Mouse (Mus musculus) T-helper 2 cell (primary cell): Measurements from ENCODE around the gene Fam114a1.

Experiments
- in situ Hi-C: fragments of 300-600 bp; cut with MboI, MseI; formaldehyde crosslinking; loops from one replicate; pipeline ENCODE4 v1.15.1; 2025; ENCODE audit warnings: high pct_unique_total_duplicates

The Fam114a1 gene

DNA sequence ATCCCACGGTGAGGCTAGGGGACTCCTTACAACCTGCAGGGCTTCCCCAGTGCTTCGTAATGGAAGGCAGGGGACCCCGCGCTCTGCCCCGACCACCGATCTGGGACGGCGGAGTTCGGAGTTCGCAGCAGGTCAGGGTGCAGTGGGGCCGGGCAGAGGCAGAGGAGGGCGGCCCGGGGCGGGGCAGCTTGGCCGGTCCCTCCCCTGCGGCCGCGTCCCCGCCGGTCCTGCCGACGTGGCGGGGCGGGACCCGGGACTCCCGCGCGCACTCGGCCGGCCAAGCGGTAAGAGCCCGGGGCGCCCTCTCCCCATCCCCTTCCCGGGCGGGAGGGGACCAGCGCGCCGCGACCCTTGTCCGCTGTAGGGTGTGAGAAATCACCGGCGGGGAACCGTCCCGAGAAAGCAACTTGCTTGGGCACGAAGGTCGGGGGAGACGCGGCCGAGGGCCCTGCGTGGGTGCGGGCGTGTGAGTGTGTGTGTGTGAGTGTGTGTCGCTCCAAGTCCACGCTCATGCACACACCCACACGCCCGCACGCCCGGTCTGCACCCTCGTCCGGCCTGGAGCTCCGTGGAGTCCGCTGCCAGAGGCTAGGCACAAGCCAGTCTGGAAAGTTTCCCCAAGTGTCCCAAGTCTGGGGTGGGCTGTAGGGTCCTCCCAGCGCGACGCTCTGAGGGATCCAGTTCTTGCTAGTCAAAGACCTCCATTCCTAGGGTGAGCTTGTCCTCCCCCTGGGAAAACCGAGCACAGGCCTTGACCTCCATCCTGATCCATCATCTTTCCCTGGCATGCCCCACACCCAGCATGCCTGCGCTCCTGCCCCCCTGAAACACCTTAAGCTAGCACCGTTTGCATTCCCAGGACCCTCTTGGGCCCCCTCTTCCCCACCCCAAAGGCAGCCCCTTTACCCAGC is at the start of gene Fam114a1:
Gene Fam114a1 (plus strand): TSS at position 211 of the 911 bp plus-strand sequence.
- in situ Hi-C loops, result no loop called here

DNA sequence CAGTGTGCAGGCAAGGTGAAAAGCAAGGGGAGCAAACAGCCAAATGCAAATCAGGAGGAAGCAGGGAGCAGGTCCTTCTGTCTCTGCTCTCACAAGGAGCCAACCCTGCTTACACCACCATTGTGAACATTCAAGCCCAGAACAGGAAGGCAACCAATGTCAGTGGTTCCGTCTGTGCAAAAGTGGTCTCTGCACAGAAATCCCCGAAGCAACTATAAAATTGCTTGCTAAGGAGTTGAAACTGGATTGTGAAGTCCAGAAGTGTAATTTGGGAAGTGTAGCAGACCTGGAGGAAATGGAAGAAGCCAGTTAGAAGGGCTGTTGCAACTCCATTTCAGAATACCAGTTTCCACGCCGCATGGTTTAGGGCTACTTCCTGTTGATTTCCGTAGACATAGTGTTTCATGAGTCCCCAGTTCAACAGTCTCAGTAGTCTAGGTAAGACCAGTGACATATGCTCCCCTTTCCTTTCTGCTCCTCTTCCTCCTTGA is 46.9 kb upstream of the Fam114a1 start:
- in situ Hi-C loops, result loop anchor here (5.0 kb wide), 1 partner anchor 36 kb away; no protein-coding TSS in a partner anchor

DNA sequence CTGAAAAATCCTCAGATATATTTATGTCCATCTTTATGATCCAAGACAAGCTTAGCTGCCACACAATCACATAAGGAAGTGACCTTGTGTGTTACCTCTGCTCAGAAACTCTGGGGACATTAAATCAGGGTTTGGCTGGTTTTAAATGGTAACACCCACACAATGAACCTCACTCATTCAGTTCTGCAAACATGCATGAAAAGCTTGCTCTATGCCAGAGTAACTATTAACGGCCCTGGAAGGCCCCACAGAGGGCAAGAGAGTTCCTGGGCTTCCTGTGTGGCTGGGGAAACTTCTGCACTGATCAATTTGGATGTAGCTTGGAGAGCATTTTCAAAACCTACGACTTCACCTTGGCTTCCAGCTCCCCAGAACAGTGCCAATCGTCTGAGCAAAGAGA is 37.7 kb upstream of the Fam114a1 start:
- in situ Hi-C loops, result no loop called here

DNA sequence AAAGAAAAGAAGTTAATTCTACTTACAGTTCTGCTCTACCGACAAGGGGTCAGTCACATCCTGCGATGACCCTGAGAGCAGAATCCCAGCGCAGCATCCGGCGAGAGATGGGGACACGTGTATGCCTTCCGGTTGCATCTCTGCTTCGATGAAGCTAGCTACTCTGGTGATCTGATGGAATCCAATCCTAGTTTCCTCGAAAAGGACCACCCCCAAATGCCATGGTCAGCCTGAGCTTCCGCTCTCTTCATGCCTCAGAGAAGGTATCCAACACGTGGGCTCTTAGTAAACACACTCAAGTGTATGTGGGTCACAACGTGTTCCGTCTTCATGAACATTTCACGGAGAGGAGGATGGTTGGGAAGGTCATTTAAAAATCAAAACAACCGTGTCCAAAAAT is 37.1 kb upstream of the Fam114a1 start:
- in situ Hi-C loops, result no loop called here

DNA sequence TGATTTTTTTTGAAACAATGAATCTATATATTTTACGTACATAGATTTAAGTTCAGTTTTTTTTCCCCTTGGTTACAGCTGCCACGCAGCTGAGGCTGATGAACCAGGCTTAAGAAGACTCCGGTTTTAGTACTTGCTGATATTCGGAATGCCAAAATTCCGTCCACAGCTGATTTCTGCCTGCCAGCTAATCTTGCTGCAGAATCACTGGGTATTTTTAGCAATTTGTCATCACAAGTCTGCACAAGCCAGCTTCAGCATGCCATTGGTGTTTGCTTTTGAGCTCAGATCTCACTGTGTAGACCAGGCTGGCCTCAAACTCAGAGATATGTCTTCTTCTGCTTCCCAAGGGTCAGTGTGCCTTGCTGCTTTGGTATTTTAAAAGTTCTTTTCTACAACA is 18.4 kb upstream of the Fam114a1 start:
- in situ Hi-C loops, result no loop called here

DNA sequence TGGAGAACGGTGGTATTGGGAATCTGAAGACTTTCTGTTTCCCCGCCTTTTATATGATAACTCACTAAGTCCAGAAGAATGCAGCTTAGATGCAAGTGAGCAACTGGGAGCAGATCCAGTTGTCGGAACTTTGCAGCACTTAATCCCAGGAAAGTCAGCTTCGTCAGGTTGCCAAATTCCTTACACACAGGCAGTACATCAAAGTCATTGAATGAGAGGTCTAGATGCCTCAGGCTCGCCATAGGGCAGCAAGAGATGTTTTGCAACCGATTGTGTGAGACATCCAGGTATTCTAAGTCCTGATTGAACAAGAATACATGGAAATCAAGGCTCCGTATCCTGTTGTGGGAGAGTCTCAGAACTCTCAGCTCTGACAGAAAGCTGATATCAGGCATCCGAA is 14.9 kb upstream of the Fam114a1 start:
- in situ Hi-C loops, result no loop called here

DNA sequence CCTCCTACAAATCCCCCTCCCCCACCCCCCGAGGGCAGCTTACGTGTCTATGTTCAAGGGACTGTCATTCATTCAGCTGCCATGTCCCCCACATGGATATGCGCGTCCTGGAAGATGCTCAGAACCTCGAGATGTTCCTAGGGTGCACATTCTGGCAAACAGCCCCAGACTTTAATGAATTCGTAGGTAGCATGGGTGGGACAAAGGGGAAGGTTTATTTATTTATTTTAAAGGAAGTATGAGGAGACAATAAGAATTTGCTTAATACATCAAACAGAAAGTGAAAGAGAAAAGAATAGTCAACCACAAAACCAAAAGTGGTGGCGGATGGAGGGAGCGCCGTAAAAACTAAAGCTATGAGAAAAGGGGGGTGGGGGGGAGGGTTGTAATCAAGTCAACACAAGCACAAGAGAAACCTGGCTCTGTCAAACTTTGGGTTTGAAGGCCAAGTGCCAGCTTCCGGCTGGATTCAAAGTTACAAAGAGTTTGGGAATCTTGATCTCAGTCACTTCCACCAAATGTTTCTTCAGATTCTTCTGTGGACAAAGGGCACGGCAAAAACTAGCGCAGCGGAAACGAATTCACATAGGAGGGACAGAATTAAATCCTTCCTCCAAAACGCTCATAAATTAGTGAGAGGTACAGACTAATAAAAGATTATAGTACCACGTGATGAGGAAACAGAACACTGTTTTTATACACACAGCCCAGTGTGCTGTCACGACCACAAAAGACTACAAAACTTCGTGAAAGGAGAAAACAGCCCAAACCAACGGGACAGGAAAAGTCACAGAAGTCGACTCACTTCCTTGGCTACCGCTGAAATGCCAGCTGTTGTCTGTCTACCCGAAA is 10.7 kb upstream of the Fam114a1 start:
- in situ Hi-C loops, result no loop called here

DNA sequence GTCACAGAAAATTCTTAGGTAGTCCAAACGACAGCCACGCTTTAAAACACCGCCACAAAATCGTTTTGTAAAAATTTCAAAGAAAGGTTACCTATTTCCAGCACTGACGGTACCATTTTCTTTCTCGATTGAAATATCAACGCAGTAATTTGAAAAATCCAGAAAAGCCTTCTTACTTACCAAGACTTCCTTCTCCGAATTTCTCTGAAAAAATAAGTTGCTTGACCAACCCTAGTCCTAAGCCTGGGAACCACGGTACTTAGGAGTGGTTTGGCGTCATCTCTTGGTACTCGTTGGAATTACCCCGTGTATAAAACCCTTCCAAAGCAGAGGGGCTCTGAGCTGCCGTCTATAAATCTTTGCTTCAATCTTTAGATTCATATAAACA is 10.0 kb upstream of the Fam114a1 start, which contains the start of gene Tlr6:
Gene Tlr6 (minus strand): TSS at position 255 of the 388 bp plus-strand sequence.
- in situ Hi-C loops, result no loop called here

DNA sequence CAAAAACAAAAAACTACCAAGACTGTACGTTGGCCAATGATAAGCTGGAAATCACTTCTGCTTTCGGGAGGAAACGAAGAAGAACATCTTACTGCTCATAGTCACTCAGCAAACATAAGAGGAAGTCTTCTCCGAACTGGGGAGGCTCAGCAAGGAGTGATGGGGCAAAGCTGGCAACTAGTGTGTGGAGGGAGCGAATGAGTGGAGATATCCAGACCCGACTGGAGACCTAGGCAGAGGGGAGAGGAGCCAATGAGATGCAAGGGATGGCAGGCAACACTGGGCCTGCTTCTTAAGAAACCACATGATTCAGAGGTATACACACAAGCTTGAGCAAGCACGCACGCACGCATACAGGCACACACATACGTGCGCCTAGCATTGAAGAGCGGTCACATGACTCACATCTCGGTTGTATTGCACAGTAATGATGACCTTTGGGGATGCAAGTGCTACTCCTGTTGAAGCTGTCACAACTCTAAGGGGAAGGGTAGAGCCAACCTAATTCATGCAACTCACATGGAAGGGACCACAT is 8.9 kb upstream of the Fam114a1 start:
- in situ Hi-C loops, result no loop called here

DNA sequence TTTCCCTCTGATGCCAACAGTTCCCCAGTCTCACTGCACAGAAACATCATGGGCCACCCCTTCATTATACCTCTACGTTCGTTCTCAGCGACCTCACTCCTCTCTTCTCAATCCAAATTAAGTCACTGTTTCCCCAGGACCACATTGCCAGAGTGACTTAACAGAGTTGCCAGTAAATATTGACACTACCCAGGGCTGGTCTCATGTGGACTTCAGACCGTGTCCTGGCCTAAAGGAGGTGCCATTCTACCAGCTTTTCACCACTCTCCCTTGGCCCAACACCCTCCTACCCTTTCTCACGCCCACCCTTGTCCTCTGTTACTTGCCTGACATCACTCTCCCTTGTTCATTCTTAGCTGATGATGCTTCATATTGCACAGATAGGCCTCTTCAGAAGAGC is 6.6 kb upstream of the Fam114a1 start:
- in situ Hi-C loops, result no loop called here

DNA sequence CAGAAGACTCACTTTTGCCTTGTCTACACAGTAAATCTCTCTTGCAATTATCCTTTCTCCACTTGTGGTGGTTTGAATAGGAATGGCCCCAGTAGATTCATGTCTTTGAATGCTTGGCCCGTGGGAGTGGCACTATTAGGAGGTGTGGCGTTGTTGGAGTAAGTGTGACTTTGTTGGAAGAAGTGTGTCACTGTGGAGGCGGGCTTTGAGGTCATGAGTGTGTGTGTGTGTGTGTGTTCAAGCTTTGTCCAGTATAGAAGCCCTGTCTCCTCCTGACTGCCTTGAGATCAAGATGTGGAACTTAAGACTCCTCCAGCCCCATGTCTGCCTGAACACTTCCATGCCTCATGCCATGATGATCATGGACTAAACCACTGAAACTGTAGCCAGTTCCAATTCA is 6.1 kb upstream of the Fam114a1 start:
- in situ Hi-C loops, result no loop called here

DNA sequence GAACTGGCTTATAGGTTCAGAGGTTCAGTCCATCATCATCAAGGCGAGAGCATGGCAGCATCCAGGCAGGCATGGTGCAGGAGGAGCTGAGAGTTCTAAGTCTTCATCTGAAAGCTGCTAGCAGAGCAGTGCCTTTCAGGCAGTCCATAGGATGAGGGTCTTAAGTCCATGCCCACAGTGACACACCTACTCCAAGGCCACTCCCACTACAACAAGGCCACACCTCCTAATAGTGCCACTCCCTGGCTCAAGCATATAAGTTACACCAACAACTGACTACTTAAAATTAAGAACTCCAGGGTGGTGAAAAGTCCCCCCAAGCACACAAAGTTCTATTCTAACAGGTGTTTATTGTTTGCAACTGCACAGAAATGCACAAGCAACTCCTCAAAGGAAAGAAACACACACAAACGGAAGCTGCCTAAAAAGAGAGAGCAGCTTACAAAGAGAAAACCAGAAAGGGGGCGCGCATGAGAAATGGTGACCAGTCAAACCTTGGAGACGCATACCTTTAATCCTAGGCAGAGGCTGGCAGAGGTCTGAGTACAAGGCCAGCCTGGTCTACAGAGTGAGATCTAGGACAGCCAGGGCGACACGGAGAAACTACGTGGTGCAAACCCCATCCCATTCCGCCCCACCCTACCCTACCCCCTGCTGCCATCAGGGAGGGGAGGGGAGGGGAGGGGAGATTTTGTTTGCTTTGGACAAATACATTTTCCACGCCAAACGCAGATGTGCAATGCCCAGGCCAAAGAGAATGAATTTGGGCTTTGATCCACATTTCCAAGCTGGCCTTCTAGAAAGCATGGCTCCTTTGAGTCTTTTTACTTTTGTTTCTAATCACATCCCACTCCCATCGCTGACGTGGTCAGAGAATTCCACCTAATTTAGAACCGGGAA is 660 bp upstream of the Fam114a1 start:
- in situ Hi-C loops, result no loop called here

DNA sequence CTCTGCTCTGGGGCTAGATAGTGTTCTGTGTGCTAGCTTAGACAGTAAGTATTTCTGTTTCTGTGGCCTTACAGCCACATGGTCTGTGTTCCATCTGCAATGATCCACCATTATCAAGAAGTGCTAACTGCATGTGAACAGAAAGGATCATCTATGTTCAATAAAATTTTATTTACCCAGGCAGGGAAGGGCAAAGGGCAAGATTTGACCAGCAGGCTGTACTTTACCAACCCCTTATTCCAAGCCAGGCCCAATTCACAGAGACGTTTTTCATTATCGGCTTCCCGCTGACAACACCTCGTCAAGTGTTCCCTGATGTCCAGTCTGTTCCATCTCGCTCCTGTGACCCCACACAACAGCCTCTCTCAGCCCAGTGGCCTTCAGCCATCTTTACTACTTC is 5.2 kb downstream of the Fam114a1 start:
- in situ Hi-C loops, result no loop called here

DNA sequence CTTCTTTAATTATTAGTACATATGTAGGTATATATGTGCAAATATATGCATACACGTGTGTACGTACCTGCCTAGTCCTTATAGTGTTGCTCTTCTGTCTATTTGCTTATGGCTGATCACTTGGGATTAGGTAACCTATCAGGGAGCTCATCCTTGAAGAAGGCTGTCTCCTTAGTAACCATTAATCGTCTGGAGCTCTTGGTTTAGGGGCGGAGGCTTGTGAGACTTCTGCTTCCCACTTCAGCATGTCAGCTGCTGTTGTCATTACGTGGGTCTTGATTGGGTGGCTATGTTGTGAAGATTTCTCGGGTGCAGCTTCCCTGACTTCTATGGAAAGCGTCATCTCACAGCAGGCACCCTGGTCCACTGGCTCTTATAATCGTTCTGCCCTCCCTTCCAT is 7.3 kb downstream of the Fam114a1 start:
- in situ Hi-C loops, result no loop called here

DNA sequence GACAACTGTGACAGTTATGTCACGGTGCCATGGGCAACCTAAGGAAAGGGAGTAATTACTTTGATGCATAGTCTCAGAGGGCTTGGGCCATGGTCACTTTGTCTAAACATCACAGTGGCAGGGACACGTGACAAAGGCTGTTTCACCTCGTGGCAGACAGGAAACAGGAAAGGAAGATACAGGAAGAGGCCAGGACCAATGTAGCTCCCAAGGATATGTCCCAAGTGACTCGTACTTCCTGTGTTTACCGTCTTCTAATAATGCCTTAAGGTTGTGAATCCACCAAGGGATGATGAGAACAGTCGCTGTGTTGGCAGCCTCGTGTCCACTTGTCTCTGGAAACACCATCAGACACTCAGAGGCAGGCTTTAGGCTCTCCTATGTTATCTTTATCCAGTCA is 16.1 kb downstream of the Fam114a1 start:
- in situ Hi-C loops, result no loop called here

DNA sequence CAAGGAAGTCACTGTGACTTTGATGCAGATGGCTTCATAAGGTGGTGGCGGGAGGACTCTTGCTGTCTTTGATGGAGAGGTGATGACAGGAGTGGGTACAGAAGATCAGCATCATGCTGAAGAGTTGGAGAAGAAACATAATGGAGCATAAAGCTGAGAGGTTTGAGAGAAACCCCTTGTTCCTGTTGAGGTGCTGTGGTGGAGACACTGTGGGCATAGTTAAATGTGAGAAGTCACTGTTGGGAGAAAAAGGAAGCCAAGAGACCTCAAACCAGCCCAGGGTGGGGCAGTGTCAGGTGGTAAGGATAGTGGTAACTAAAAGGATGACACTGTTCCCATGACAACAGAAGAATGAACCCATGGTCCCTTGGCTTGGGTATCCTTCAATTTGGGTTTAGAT is 20.1 kb downstream of the Fam114a1 start:
- in situ Hi-C loops, result no loop called here

DNA sequence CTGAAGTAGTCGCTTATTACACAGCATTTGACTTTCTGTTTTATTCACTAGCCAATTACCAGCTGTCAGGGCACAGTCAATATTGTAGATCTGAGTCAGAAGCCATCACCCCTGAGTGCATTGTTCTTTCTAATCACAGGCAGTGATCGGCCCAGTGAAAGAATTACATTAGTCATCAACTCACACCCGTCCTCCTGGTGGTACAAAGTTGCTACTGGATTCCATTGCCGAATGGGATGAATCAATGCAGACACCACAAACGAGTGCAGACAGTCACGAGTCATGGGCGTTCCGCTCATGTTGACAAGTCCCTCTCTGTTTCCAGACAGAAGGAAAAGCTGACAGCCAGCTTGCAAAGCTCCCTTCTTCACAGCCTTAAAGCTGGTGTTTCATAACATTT is 22.7 kb downstream of the Fam114a1 start:
- in situ Hi-C loops, result no loop called here

DNA sequence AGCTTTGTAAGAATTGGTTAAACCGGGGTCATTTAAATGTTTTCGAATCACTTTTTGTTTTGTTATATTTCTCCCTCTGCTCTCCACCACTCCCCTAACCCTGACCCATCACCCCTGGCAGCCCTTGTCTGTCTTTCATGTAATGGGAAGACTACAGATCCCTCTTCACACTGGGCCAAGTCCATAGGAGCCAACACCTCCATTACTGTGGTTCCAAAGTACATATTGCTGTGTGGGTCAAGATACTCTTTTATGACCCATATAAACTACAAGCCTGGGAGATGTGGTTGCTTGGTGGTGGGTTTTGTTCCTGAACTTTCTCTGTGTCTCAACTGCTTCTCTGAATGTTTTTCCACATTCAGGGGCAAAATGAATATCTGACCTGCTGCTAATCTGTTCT is 25.5 kb downstream of the Fam114a1 start:
- in situ Hi-C loops, result no loop called here

DNA sequence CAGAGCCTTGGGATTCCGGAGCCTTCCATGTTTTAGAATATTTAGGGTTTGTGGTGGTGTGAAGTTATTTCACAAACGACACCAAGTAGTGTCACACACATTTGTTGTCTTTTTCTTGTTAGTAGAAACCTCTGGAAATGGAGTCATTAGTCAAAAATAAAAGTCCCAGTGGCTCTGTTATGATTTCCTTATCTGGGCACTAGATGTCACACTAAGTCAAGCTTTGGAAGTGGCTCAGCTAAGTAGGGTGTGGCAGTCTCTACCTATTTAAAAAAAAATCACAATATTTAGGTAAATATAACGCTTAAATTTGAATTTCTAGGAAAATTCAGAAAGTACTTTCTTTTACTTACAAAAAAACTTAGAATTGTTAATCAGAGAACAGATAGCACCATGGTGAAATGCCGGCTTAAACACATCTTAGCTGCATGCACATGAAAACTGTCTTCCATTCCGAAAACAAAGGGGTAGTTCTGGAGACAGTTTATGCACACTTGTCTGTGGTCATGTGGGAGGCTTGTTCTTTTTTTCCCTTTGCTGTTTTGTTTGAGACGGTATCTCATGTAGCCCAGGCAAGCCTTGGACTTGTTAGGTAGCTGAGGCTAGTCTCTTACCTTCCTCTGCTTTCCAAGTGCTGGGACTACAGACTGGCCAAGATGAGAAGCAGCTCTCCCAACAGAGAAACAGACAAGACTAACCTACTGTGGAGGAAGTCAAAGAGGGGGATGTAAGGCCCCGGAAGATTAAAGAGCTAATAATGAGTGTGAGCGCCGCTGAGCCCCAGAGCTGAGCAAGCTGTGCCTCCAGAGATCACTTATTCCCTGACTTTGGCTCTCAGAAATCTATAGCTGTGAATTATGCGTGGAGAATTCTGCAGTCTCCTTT is 33.3 kb downstream of the Fam114a1 start:
- in situ Hi-C loops, result no loop called here

DNA sequence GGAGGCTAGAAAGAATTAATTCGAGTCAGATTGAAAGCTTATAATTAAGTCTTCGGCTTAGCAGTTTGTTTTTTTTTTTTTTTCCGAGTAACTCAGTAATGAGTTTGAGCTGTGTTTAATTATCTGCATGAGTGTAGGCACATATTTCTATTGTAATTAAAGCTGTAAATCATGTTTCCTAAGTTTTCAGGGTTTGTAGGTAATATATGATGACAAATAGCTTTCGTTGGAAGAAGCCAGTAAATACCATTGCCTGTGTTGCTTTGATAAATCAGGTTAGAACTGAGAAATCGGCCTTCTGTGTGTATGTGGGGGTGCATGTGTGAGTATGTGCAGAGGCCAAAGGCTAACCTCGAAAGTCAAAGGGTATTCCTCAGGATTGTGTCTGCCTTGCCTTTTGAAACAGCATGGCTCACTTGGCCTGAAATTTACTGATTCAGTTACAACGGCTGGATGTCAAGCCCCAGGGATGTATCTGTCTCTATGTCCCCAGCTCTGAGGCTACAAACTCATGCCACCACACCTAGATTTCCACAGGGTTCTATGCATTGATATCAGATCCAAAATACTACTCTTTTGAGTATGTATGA is 34.2 kb downstream of the Fam114a1 start:
- in situ Hi-C loops, result no loop called here
